Mouse (Mus musculus) granulocyte monocyte progenitor cell, adult 5-6 weeks (primary cell): Measurements from ENCODE around the gene Serpinb2. TPM values are rescaled to one million over a fixed set of nuclear protein-coding genes. Genes with fewer than 3 reads are reported as not detected.
A peak's percentile ranks its signal among the peaks of the same experiment; 100 is the strongest.

Source experiments
- ATAC-seq: replicated peaks from 2 replicates; pipeline ENCODE4 v1.8.0; 2016; ENCODE audit warnings: mild to moderate bottlenecking, moderate TSS enrichment, inconsistent platforms; ENCODE audit not compliant: poor library complexity, severe bottlenecking
- total RNA-seq, 2 experiments: library from RNA; stranded (forward) in 1 of 2; stranded (reverse) in 1 of 2; fragments of 200-712, 200-1000 nt in 1 of 2; fragments of >200 nt in 1 of 2; fragmentation: Nextera tagmentation in 1 of 2; gene quantifications; 2 replicates each; pipeline ENCODE4 v1.2.3; 2014 to 2017

Gene Serpinb2
- not detected in 2 replicates for total RNA-seq (2014; fragmentation: Nextera tagmentation)
- total RNA-seq (2017), result 0.22 and 0.46 TPM in 2 replicates

DNA sequence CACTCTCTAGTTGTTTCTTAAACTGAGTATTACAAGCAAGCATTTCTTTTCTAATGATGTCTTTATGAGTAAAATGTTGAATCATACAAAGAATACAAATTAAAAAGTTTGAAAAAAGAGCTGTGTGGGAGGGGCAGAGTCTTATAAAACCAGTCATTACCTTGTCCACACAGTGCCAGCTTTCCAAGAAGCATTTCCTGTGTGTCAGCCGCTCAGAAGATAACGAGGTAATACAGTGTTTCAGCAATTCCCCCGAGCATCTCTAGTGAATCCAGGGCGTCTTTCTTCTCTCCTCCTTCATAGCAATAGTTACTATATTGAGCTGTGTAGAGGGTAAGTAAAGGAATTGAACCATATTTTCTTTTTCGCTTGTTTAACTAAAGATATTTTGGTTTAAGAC lies at the start of gene Serpinb2:
Gene Serpinb2 (plus strand): TSS at position 172 of the 400 bp plus-strand sequence.
- no peak for ATAC-seq

DNA sequence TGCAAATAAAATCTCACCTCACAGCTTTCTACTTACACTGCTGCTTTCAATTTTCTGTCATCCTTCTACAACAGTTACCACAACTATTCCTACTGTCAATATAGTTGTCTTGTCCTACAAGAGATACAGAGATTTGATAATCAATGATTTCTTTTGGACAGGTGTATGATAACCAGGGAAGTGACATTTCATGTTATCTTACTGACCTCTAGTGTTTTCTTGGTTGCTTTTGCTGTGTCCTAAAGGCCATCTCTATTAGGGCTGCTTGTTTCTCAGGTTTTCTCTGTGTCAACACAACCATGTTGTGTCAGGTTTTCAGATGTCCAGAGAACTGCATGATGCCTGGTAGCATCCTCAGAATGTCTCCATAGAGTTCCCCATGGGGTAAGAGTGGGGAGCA lies 31.3 kb upstream of the Serpinb2 start:
- no peak for ATAC-seq

DNA sequence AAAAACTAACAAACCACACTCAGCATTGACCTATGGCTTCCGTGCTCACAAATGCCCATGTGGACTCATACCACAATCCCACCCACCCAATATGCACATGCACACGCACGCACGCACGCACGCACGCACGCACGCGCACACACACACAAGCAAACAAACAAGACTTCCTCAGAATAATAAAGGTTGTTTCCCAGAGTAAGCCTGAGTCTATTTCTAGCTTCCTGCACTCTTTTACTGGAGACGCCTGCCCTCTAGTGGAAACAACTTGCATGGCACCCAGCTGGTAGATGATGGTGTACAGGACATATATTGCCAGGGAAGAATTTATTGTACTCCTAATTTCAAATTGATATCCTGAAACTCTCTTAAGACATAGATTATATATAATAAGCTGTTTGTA lies 29.8 kb upstream of the Serpinb2 start:
- ATAC-seq, result peak; percentile 99

DNA sequence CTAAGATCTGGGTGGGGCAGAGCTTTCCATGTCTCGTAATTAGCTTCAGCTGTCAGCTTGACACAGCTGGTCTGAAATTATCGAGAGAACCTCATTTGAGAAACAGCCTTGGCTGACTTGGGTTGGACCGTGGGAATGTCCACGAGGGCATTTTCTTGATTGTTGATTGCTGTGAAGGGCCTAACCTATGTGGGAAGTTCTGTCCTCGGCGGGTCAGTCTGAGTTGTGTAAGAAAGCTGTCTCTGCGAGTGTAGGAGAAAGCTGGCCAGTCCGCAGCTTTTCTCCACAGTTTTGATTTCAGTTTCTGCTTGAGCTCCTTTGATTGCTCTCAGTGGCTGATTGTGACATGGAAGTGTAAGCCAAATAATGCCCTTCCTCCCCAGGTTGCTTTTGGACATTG lies 21.6 kb upstream of the Serpinb2 start:
- ATAC-seq, result peak; percentile 49

DNA sequence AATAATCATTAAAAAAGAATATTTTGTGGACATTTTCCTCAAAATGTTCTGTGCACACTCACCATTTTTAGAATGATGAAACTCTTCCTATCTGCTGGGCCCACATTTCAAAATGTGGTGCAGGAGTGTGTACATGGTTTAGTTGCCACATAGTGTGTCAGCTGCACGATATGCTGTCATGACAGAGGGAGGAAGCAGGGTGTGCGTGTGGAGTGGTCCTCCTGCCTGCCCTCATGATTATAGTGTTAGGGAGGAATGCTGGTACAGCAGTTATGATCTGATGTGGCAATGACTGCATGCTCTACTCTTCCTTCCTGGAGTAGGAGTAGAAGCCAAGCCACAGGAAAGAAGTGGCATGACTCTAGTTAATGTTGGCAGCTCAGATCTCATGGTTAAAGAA lies 14.4 kb upstream of the Serpinb2 start:
- ATAC-seq, result peak; percentile 99

DNA sequence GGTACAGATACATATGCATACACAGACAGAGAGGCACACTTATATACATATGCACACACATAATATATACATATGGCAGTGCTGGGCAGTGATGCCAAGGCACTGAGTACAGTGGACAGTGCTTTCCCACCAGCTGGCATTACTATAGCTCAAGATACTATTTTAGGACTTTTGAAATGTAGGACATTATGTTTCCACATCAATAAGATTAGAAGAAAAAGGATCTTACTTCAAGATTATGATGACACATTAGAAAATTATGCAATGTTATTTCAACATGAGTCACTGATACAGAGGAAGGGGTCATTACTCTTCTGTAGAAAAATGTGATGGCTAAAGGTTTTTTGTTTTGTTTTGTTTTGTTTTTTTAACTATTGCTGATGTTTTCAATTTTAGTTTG lies 9.2 kb upstream of the Serpinb2 start:
- peak; percentile 77 for ATAC-seq

DNA sequence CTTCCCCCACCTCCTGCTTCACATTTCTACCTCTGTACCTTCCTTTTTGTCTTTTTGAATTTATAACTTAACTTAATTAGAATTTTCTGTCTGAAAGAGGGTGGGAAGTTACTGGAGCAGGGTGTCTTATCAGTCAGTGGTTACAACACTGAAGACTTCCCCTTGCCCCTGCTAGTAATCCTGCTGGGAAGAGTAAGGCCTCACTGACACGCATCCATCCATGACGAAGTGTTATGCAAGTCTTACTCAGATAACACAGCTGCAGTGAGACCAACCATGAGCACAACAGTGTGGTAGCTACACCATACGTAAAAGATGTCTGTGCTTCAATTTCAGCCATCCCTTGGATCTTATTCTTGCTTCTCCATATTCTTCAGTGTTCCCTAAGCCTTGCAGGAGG lies 7.9 kb upstream of the Serpinb2 start:
- ATAC-seq, result peak; percentile 78

DNA sequence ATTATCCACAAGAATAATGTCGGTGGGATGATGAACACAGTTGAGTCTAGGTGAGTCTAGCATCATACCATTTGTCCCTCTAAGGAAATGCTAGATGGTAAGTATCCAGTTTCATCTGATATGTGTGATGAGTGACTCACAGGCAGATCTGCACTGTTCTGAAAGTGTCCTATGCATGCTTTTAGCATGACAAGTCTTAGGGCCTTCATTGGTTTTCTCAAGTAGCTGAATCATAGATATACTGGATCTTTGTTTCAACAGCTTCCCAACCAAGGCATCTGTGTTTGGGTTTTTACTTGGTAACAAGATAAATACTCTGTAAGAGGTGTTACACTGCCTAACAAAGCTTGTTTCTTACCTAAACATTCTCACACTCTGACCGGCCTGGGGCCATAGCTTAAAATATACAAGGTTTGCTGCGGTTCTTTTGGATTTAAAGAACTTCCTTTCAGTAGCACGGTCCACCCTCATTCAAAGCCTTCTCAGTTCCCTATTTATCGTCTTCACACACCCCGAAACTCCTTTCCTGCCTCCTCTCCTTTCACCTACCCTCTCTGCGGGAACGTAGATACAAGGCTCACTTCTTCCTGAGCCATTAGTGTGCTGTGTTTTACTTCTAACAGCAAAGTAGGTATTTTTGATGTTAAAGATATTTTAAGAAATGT lies 5.2 kb upstream of the Serpinb2 start:
- ATAC-seq, result peak; percentile 42

DNA sequence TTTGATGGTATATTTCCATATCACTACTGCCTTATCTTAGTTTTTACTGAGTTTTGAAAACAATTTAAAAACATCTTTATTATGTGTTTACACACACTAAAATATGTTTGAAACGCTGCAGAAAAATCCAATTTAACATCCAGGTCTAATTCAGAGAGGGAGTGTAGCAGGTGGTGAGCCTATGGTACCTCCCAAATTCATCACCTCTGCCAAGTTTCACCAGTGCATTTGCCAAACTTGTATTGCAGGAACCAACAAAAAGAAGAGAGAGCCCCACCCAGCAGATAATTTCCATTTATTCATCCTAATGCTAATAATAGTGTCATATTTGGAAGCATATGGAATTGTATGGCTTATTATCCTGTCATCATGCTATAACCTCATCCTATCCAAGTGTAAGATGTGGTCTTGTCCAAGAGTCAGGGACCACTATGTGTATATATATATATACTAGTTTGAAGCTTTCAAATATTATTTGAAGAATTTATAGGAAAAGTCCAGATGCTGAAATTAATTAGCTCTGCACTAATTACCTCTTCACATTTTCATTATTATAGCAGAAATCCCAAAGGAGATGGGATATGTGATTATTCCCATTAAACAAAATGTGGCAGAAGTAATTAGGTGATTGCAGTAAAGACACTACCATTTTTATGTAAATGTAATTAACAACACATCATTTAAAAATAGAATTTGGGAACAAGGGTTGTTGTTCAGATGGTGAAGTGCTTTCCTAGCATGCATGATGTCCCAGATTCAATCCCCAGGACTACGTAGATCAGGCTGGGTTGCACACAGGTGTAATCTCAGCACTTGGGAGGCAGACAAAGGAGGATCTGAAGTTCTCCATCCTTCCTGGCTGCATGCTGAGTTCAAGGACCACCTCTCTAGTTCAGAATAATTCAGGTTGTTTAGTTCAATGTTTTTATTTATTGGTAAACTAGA lies 1.2 kb downstream of the Serpinb2 start:
- no peak for ATAC-seq

DNA sequence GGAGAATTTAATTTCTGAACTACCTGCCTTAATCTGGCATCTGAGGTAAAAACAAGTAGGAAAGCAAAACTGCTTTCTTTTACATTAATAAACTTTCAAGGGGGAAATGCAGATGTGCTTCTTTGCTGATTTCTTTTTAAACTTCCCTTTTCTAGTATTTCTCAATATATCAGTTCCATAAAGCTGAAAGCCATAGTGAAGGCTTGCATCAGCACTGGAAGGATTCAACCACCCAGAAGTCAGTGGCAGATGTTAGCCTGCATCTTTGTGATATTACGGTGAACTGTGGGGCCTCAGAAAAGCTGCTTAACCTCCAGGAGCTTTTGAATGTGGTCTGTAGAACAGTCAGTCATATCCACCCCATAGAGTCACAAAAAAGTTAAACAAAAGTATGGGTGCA lies 2.3 kb downstream of the Serpinb2 start:
- ATAC-seq, result peak; percentile 90

DNA sequence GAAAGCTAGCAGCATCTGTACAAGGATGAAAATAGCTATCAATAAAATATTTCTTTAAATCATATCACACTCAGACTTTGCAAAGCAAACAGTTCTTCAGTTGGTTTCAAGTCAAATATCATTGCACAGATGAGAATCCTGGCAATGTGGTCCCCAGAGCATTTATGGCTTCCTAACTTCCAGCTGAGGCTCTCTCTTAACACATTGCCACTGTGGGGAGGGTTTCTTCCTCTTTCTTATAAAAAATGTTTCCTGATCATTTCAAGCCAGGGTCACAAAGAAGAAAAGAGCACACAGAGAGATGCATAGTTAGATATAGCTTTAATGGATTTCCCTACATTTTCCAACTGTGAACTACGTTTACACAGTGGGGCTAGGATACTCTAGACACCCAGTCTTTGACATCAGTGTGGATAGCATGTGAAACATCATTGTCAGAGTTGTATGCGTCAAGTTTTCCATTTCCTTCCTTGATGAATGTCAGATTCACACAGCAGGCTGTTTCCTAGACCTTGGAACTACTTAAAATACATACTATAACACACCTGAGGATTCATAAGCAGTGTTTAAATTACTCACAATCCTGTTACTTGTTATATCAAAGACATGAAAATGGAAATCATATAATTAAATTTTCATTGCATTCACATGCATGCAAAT lies 4.7 kb downstream of the Serpinb2 start:
- peak; percentile 61 for ATAC-seq

DNA sequence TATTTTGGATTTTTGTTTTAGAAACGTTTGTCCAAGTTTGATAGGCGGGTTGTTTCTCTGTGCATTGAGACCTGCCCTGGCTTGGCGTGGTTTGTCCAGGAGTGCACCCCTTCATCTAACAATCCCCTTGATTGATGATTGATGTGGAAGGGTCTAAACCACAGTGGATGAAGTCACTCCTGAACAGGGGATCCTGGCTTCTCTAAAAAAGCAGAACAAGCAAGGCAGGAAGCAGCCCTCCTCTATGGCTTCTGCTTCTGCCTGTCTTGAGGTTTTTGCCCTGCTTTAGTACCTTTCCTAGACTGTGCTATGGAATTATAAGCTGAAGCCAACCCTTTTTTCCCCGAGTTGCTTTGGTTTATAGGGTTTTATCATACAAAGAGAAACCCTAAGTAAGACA lies 14.4 kb downstream of the Serpinb2 start:
- peak; percentile 83 for ATAC-seq

DNA sequence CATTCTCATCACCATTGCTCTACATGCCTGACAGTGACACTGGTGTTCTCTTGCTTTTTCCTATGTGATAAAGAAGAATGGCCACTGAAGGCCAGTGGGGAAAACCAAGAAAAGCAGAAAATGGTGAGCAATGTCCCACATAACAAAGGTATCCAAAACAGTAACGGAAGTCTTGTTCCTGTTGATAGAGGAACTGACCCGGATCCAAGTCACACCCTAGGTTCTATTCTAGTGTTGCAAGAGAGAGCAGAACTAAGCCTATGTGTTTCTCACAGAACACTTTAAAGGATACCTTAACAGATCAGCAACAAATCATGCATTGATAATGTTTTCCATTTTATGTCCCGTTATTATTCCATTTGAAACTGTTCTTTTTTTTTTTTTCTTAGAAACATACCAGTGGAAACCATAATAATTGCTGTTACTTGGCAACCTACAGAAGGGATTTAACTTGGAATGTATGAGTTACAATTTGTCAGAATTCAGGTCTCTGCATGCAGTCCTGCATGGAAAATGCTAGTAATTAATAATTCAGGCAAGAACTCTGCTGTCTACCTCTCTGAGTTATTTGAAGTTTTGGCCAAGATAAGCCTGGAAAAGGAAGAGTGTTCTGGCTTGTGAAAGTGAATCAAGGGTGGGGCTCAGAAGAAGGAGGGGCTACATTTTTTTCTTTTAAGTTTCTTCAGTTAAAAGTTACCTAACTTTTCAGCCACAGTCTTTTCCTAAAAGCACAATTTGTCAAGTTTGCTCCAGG lies 17.3 kb downstream of the Serpinb2 start:
- ATAC-seq, result peak; percentile 80

DNA sequence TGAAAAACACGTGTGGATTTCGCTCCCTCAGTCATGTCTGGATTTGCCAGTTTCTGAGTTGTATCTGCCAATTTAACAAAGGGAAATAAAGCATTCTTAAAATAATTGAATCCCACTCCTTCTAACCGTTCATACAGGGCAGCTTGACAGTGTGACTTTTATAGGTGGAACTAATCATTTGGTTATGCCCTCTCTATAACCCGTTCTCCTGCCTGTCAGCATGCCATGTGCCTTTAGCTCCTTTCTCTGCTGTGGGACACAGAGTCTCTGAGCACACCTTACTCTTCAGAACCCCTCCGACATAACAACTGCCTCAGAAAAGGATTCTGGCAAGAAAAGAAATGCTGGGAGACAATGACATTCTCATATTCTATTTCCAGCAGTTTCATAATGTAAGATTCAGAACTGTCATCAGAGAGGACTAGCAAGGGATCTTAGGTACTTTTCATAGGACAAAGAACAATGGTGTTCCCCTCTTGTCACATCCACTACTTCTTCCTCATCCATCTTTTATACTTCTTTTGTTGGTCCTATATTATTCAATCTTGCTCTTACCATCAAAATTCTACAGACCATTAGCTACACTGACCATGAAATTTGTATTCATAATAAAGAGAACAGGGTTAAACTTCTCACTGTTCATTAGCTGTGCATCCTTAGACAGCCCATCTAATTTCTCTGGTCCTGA lies 18.3 kb downstream of the Serpinb2 start:
- ATAC-seq, result no peak

DNA sequence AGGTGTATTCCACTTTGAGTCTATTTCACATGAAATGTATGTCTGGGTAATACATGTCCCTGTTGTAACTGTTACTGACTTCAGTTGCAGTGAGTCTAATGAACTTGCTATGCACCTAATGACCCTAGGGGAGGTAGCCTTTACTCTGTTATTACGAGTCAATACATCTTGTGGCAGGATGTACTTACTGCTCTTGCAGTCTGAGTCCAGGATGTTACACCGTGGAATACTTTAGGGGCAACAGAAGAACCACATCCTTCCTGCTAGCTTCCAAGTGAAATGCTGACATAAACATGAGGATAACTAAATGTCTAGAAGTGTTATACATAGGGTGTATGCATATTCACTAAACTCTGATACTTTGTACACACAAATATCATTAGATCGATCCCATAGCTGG lies 22.5 kb downstream of the Serpinb2 start:
- peak; percentile 49; the same call in 1 of the 2 replicates for ATAC-seq

DNA sequence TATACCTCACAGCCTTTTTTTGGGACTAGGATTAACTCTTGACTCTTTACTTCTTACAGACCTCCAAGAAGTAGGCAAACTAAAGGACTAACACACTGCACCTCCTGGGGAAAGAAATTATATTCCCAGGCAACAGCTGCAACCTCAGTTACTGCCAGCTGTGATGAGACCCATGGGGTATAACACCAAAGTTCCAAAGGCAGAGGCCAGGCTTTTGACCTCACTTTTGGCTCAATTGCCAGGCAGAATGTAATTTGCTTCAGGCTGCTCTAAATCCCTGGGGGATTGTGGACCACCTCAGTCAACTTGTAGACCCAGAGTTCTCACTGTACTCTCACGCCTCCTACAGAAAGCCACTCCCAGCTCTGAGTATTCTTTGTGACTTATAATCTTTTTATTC lies 26.2 kb downstream of the Serpinb2 start:
- ATAC-seq, result no peak

DNA sequence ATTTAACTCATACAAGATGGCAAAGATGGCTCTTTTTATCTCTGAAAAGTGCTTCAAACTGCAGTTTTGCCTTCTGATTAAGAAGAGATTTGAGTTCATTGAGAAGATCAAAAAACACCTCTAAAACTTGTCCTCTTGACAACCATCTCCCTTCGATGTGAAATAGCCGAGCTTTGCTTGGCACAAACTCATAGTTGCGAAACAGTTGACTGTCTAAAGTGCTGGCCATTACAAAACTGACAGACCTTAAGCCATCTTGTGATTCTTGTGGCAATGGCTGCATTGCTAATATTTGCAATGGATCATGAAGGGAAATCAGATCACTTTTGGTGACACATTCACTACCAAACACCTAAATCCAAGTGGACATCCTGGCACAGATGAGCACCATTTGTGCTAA lies 48.3 kb downstream of the Serpinb2 start:
- ATAC-seq, result peak; percentile 61

DNA sequence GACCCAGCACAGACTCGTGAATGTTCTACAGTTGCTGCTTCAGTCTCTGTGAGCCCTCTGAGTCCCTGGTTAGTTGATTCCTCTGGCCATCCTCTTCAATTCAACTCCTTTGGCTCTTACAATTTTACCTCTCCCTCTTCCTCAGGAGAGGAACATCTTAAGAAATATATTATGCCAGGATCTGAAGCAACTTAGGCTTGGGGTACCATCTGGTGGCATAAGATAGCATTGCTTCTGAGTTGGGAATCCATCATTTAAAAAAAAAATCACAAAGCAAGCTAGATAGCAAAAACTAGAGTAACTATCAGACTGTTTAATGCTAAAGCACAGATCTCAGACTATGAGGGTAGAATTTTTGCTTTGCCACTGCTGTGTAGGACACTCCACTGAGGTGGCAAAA lies 50.9 kb downstream of the Serpinb2 start:
- peak; percentile 68 for ATAC-seq

DNA sequence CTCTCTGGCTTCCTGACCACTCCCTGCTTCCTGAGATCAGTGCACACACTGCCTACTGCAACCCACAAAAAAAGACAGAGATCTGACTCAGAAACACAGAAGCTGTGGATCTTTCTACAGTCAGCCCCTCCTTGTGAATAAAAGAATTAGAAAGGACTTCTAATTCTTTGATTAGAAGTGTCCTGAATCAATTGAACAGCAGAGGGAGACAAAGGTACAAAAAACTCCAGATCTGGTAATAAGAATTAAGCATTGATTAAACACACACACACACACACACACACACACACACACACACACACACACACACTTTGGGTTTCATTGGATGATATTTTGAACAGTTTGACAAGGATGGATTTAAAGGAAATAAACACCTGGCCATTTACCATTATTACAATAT lies 54.4 kb downstream of the Serpinb2 start:
- peak; percentile 54; the same call in 1 of the 2 replicates for ATAC-seq

DNA sequence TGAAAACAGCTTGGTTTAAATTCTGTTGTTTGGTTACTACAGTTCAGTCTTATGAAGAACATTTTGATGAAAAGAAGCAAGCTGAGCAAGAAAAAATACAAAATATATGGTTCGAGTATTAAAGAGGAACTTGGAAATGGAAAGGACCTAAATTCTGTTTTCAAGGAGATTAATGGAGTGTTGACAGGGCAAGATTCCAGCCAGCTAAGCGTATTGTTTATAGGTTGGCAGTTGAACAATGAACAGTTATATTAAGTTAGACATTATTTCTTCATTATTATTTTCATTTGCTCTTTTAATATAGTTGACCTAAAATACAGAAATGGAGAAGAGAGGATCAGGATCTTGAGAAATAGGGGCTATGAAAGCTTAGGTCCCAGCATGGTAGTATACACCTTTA lies 64.9 kb downstream of the Serpinb2 start:
- no peak for ATAC-seq
